Comparison of ENCODE assay signal across 18 mouse cellular contexts in genomic region chr2:117866946-117867345, GRCm38 (mm10).
DNase-seq lines count a peak whose midpoint lies in the region; ATAC-seq and TF ChIP-seq lines count a peak whose summit lies in the region.
"Had no signal": no experiment of that assay in that cellular context is flagged by ENCODE, and none has a peak within 500 bp of the region (broad histone marks: within the 10 kb centered on the region; RNA-seq: fewer than 3 reads in every experiment).

No protein-coding gene starts in this region.

- no peak for ATAC-seq in heart, postnatal 0 days (ENCODE audit: insufficient read depth, low read depth)
- ATAC-seq in lung, embryonic 16.5 days (ENCODE audit: low read depth) = peak; percentile 18; the same call in 1 of the 2 replicates
- peak; percentile 29; the same call in 1 of the 2 replicates for ATAC-seq in embryonic facial prominence, embryonic 15.5 days (ENCODE audit: insufficient number of reproducible peaks, low FRiP score, low TSS enrichment, low read depth)
- no peak for ATAC-seq in inflammation-experienced regulatory T-cells, adult 6 months

- H3K27me3 ChIP-seq in heart, postnatal 0 days (ENCODE audit: control insufficient read depth, insufficient read depth, low read length) = no peaks in the 10 kb centered on the region
- no peaks in the 10 kb centered on the region for H3K27me3 ChIP-seq in heart, embryonic 10.5 days (ENCODE audit: insufficient read depth, poor library complexity, severe bottlenecking)
- H3K27me3 ChIP-seq in lung, embryonic 16.5 days (ENCODE audit: control insufficient read depth, insufficient read depth, low read depth, low read length) = no peaks in the 10 kb centered on the region
- no peaks in the 10 kb centered on the region for H3K27me3 ChIP-seq in embryonic facial prominence, embryonic 15.5 days

- TF ChIP-seq CTCF in heart, postnatal 0 days (IDR thresholded peaks at IDR 0.05; ENCODE audit: low read depth) = no peak

- no peak overlapping the region for H3K4me2 ChIP-seq in heart, postnatal 0 days (ENCODE audit: low read depth, low read length)
- no peak overlapping the region for H3K4me2 ChIP-seq in lung, embryonic 16.5 days (ENCODE audit: low read depth, low read length)
- H3K4me2 ChIP-seq in embryonic facial prominence, embryonic 15.5 days (replicated peaks) = no peak overlapping the region
- H3K4me2 ChIP-seq: hindbrain, embryonic 14.5 days; midbrain, embryonic 11.5 days had no signal

- peaks cover 5% of the 10 kb centered on the region; the same call in 1 of the 2 replicates for H3K4me1 ChIP-seq in heart, postnatal 0 days (ENCODE audit: control insufficient read depth, insufficient read depth)
- peaks cover 15% of the 10 kb centered on the region; the same call in 1 of the 2 replicates for H3K4me1 ChIP-seq in heart, embryonic 10.5 days
- peaks cover 22% of the 10 kb centered on the region for H3K4me1 ChIP-seq in lung, embryonic 16.5 days (replicated peaks; ENCODE audit: control insufficient read depth, insufficient read depth, low read length)
- peaks cover 10% of the 10 kb centered on the region; the same call in 1 of the 2 replicates for H3K4me1 ChIP-seq in embryonic facial prominence, embryonic 15.5 days

- 47% methylated on average over 4 of the region's 4 CpGs for WGBS in heart, postnatal 0 days
- WGBS in heart, embryonic 10.5 days = 74% methylated on average over 4 of the region's 4 CpGs
- 39% methylated on average over 4 of the region's 4 CpGs for WGBS in lung, embryonic 16.5 days
- WGBS in embryonic facial prominence, embryonic 15.5 days = 52% methylated on average over 4 of the region's 4 CpGs

- TF ChIP-seq EP300 in heart, postnatal 0 days (IDR thresholded peaks at IDR 0.05; ENCODE audit: low read depth) = no peak

- no peak overlapping the region for H3K9ac ChIP-seq in heart, postnatal 0 days (replicated peaks; ENCODE audit: low read depth, low read length)
- no peak overlapping the region for H3K9ac ChIP-seq in lung, embryonic 16.5 days (ENCODE audit: low read length)
- no peak overlapping the region for H3K9ac ChIP-seq in embryonic facial prominence, embryonic 15.5 days
- H3K9ac ChIP-seq: hindbrain, embryonic 14.5 days had no signal

- no peak for DNase-seq in heart, postnatal 0 days (ENCODE audit: low spot score)
- no peak for DNase-seq in heart, embryonic 10.5 days (ENCODE audit: low spot score)
- no peak for DNase-seq in lung, postnatal 14 days
- DNase-seq in spleen, adult 12 weeks (ENCODE audit: low spot score) = no peak
- DNase-seq: adrenal gland, adult 8-10 months; cerebellum, adult 9-11 months; gastrocnemius, postnatal 36 days; kidney, adult 2 months; right cerebral cortex, adult 18-20 months; thymus, postnatal 4 days had no signal

- H3K27ac ChIP-seq in heart, postnatal 0 days (ENCODE audit: low read depth) = peak overlapping the region; percentile 15; the same call in 1 of the 2 replicates
- H3K27ac ChIP-seq in heart, embryonic 10.5 days = no peak overlapping the region
- peak overlapping the region; percentile 36 for H3K27ac ChIP-seq in lung, embryonic 16.5 days (ENCODE audit: low read length)
- H3K27ac ChIP-seq in embryonic facial prominence, embryonic 15.5 days (replicated peaks) = peak overlapping the region; percentile 59; the same call in 1 of the 2 replicates
- H3K27ac ChIP-seq: hindbrain, embryonic 14.5 days; layer of hippocampus, adult 2 months had no signal

- no peaks in the 10 kb centered on the region for H3K36me3 ChIP-seq in heart, postnatal 0 days (replicated peaks; ENCODE audit: control insufficient read depth, insufficient read depth, low read length)
- H3K36me3 ChIP-seq in heart, embryonic 10.5 days = no peaks in the 10 kb centered on the region
- H3K36me3 ChIP-seq in lung, embryonic 16.5 days (ENCODE audit: control insufficient read depth, insufficient read depth, low read length) = no peaks in the 10 kb centered on the region
- H3K36me3 ChIP-seq in embryonic facial prominence, embryonic 15.5 days = no peaks in the 10 kb centered on the region
- H3K36me3 ChIP-seq: G1E had no signal

- no peaks in the 10 kb centered on the region for H3K9me3 ChIP-seq in heart, postnatal 0 days (replicated peaks; ENCODE audit: control insufficient read depth, low read length)
- no peaks in the 10 kb centered on the region for H3K9me3 ChIP-seq in heart, embryonic 10.5 days
- H3K9me3 ChIP-seq in lung, embryonic 16.5 days (ENCODE audit: control insufficient read depth, low read length) = no peaks in the 10 kb centered on the region
- no peaks in the 10 kb centered on the region for H3K9me3 ChIP-seq in embryonic facial prominence, embryonic 15.5 days (replicated peaks)

- H3K4me3 ChIP-seq in heart, postnatal 0 days (ENCODE audit: low read depth, low read length) = no peak overlapping the region
- H3K4me3 ChIP-seq in heart, embryonic 10.5 days = no peak overlapping the region
- no peak overlapping the region for H3K4me3 ChIP-seq in lung, embryonic 16.5 days (ENCODE audit: low read length)
- no peak overlapping the region for H3K4me3 ChIP-seq in embryonic facial prominence, embryonic 15.5 days (replicated peaks)
- H3K4me3 ChIP-seq: layer of hippocampus, adult 2 months; myocyte had no signal

Comparison
In these comparisons a context has a peak if more than half of its experiments do, and no peak if none do; other contexts are left out.
1. ATAC-seq: peak in lung, embryonic 16.5 days (single experiment) and embryonic facial prominence, embryonic 15.5 days (single experiment); none in heart, postnatal 0 days (single experiment) and inflammation-experienced regulatory T-cells, adult 6 months (single experiment).